8 mouse cellular contexts compared by ENCODE assay signal in genomic region chr6:87810713-87811669, GRCm38 (mm10). TPM values are rescaled to one million over a fixed set of nuclear protein-coding genes. Genes with fewer than 3 reads are reported as not detected.
DNase-seq lines count a peak whose midpoint lies in the region; ATAC-seq and TF ChIP-seq lines count a peak whose summit lies in the region.

No protein-coding gene starts in this region.

- peak; percentile 57 for DNase-seq in T-cell, adult 2 months (ENCODE audit: low spot score)
- DNase-seq in embryo, embryonic 10.5 days (ENCODE audit: low spot score) = peak; percentile 59
- peak; percentile 48 to 68 for DNase-seq in gastrocnemius, postnatal 4 days (ENCODE audit: low spot score in 2 of 2)
- peak; percentile 62 for DNase-seq in limb, embryonic 11.5 days (ENCODE audit: low spot score)
- no peak for DNase-seq in MN1 (ENCODE audit: low spot score)

- H3K27me3 ChIP-seq in intestine, embryonic 15.5 days (replicated peaks) = no peaks in the 10 kb centered on the region
- H3K27me3 ChIP-seq in limb, embryonic 11.5 days (ENCODE audit: control insufficient read depth, insufficient read depth, low read length) = no peaks in the 10 kb centered on the region
- peaks cover 8% of the 10 kb centered on the region; the same call in 1 of the 2 replicates for H3K27me3 ChIP-seq in midbrain, embryonic 12.5 days
- no peaks in the 10 kb centered on the region for H3K27me3 ChIP-seq in small intestine, adult 2 months (ENCODE audit: control insufficient read depth, insufficient read depth, low read length)

- TF ChIP-seq CTCF in small intestine, adult 2 months (IDR thresholded peaks at IDR 0.05; ENCODE audit: extremely low read depth, insufficient read length, insufficient replicate concordance, low read depth, low read length) = no peak

- H3K9ac ChIP-seq in intestine, embryonic 15.5 days = peak overlapping the region; percentile 77
- H3K9ac ChIP-seq in limb, embryonic 11.5 days (ENCODE audit: low read length) = peak overlapping the region; percentile 67
- peak overlapping the region; percentile 78 for H3K9ac ChIP-seq in midbrain, embryonic 12.5 days (replicated peaks)

- no peaks in the 10 kb centered on the region for H3K9me3 ChIP-seq in intestine, embryonic 15.5 days
- H3K9me3 ChIP-seq in limb, embryonic 11.5 days (ENCODE audit: control insufficient read depth, low read length) = no peaks in the 10 kb centered on the region
- no peaks in the 10 kb centered on the region for H3K9me3 ChIP-seq in midbrain, embryonic 12.5 days

- ATAC-seq in intestine, embryonic 15.5 days = peak; percentile 39
- ATAC-seq in limb, embryonic 11.5 days (ENCODE audit: insufficient number of reproducible peaks, low FRiP score, low TSS enrichment, low read depth) = peak; percentile 69
- no peak; the same call in none of the 2 replicates for ATAC-seq in midbrain, embryonic 12.5 days (ENCODE audit: low FRiP score, low read depth)

- peak overlapping the region; percentile 85 for H3K27ac ChIP-seq in intestine, embryonic 15.5 days
- H3K27ac ChIP-seq in limb, embryonic 11.5 days (replicated peaks; ENCODE audit: low read depth, low read length) = peak overlapping the region; percentile 42; the same call in 1 of the 2 replicates
- H3K27ac ChIP-seq in midbrain, embryonic 12.5 days (replicated peaks) = peak overlapping the region; percentile 60
- H3K27ac ChIP-seq in small intestine, adult 2 months (ENCODE audit: insufficient read depth, low read depth, low read length) = peak overlapping the region; percentile 91

- H3K4me3 ChIP-seq in intestine, embryonic 15.5 days (replicated peaks) = peak overlapping the region; percentile 83
- H3K4me3 ChIP-seq in limb, embryonic 11.5 days (ENCODE audit: low read depth, low read length) = peak overlapping the region; percentile 72
- peak overlapping the region; percentile 71 for H3K4me3 ChIP-seq in midbrain, embryonic 12.5 days
- H3K4me3 ChIP-seq in small intestine, adult 2 months (ENCODE audit: low read depth, low read length) = peak overlapping the region; percentile 82

- under 1% methylated on average over 77 of the region's 77 CpGs for WGBS in intestine, embryonic 15.5 days
- under 1% methylated on average over 66 of the region's 77 CpGs for WGBS in limb, embryonic 11.5 days
- under 1% methylated on average over 75 of the region's 77 CpGs for WGBS in midbrain, embryonic 12.5 days
- WGBS in small intestine, adult 2 months = under 1% methylated on average over 77 of the region's 77 CpGs

- TF ChIP-seq POLR2A in small intestine, adult 2 months (IDR thresholded peaks at IDR 0.05; ENCODE audit: low read depth, low read length) = peak; percentile 26; the same call in 1 of the 2 replicates

- peaks cover 23% of the 10 kb centered on the region for H3K4me1 ChIP-seq in intestine, embryonic 15.5 days (replicated peaks)
- no peaks in the 10 kb centered on the region for H3K4me1 ChIP-seq in limb, embryonic 11.5 days (ENCODE audit: control insufficient read depth, insufficient read depth, low read length)
- H3K4me1 ChIP-seq in midbrain, embryonic 12.5 days = peaks cover 21% of the 10 kb centered on the region
- peaks cover 17% of the 10 kb centered on the region for H3K4me1 ChIP-seq in small intestine, adult 2 months (ENCODE audit: control insufficient read depth, insufficient read depth, insufficient read length, low read length)

- peak overlapping the region; percentile 94 for H3K4me2 ChIP-seq in intestine, embryonic 15.5 days (replicated peaks)
- H3K4me2 ChIP-seq in limb, embryonic 11.5 days (ENCODE audit: low read depth, severe bottlenecking) = peak overlapping the region; percentile 90
- H3K4me2 ChIP-seq in midbrain, embryonic 12.5 days (replicated peaks) = peak overlapping the region; percentile 96

- H3K36me3 ChIP-seq in intestine, embryonic 15.5 days = no peaks in the 10 kb centered on the region
- H3K36me3 ChIP-seq in limb, embryonic 11.5 days (ENCODE audit: control insufficient read depth, insufficient read depth, low read length) = no peaks in the 10 kb centered on the region; the same call in none of the 2 replicates
- peaks cover 26% of the 10 kb centered on the region for H3K36me3 ChIP-seq in midbrain, embryonic 12.5 days
- no peaks in the 10 kb centered on the region; the same call in 1 of the 2 replicates for H3K36me3 ChIP-seq in small intestine, adult 2 months (ENCODE audit: control insufficient read depth, insufficient read depth, low read length)

RNA-seq across cellular contexts. Expression of gene Rab43, which starts 1.0 kb away (rescaled TPM):
- 10 to 100 TPM; 21.4 to 25.1 TPM for total RNA-seq in gastrocnemius, postnatal 4 days (2021)
- 11.0 and 12.2 TPM in 2 replicates for polyA plus RNA-seq in intestine, embryonic 15.5 days (2015; fragmentation: Nextera tagmentation; extraction: Ambion mirVana)
- 6.9 and 7.5 TPM in 2 replicates for polyA plus RNA-seq in limb, embryonic 11.5 days (2014; fragmentation: Nextera tagmentation; extraction: Ambion mirVana)
- 10.6 and 11.0 TPM in 2 replicates for polyA plus RNA-seq in midbrain, embryonic 12.5 days (2016; fragmentation: Nextera tagmentation; extraction: Ambion mirVana)
- polyA plus RNA-seq in small intestine, adult 2 months (2012; rRNA removed) = 47.2 and 58.4 TPM in 2 replicates

RNA-seq across cellular contexts. Expression of gene Gm45140, which starts 24.6 kb away (rescaled TPM):
- total RNA-seq in gastrocnemius, postnatal 4 days (2021) = 1 to 10 TPM; 4.1 to 4.2 TPM
- polyA plus RNA-seq in intestine, embryonic 15.5 days (2015; fragmentation: Nextera tagmentation; extraction: Ambion mirVana) = 3.3 and 4.1 TPM in 2 replicates
- 2.8 and 3.5 TPM in 2 replicates for polyA plus RNA-seq in limb, embryonic 11.5 days (2014; fragmentation: Nextera tagmentation; extraction: Ambion mirVana)
- polyA plus RNA-seq in midbrain, embryonic 12.5 days (2016; fragmentation: Nextera tagmentation; extraction: Ambion mirVana) = 2.3 and 2.8 TPM in 2 replicates
- 0.34 and 0.47 TPM in 2 replicates for polyA plus RNA-seq in small intestine, adult 2 months (2012; rRNA removed)

RNA-seq across cellular contexts. Expression of gene Isy1, which starts 27.6 kb away (rescaled TPM):
- 10 to 100 TPM; 25.1 to 28.0 TPM for total RNA-seq in gastrocnemius, postnatal 4 days (2021)
- polyA plus RNA-seq in intestine, embryonic 15.5 days (2015; fragmentation: Nextera tagmentation; extraction: Ambion mirVana) = 50.7 and 58.1 TPM in 2 replicates
- 73.0 and 76.2 TPM in 2 replicates for polyA plus RNA-seq in limb, embryonic 11.5 days (2014; fragmentation: Nextera tagmentation; extraction: Ambion mirVana)
- polyA plus RNA-seq in midbrain, embryonic 12.5 days (2016; fragmentation: Nextera tagmentation; extraction: Ambion mirVana) = 52.5 and 54.2 TPM in 2 replicates
- polyA plus RNA-seq in small intestine, adult 2 months (2012; rRNA removed) = 2.2 and 6.7 TPM in 2 replicates

RNA-seq across cellular contexts. Expression of gene Gp9, which starts 33.1 kb away (rescaled TPM):
- under 1 TPM in 1 of 2 experiments, not detected in 1; 0.32 TPM for total RNA-seq in gastrocnemius, postnatal 4 days (2021)
- polyA plus RNA-seq in intestine, embryonic 15.5 days (2015; fragmentation: Nextera tagmentation; extraction: Ambion mirVana) = 1.4 and 2.2 TPM in 2 replicates
- 2.0 and 4.3 TPM in 2 replicates for polyA plus RNA-seq in limb, embryonic 11.5 days (2014; fragmentation: Nextera tagmentation; extraction: Ambion mirVana)
- polyA plus RNA-seq in midbrain, embryonic 12.5 days (2016; fragmentation: Nextera tagmentation; extraction: Ambion mirVana) = 1.4 and 1.7 TPM in 2 replicates
- 1.7 TPM in 1 of 2 replicates, not detected in the other for polyA plus RNA-seq in small intestine, adult 2 months (2012; rRNA removed)

RNA-seq across cellular contexts. Expression of gene Cnbp, which starts 39.9 kb away (rescaled TPM):
- total RNA-seq in gastrocnemius, postnatal 4 days (2021) = 100 to 1,000 TPM; 469 to 478 TPM
- 991 and 1,100 TPM in 2 replicates for polyA plus RNA-seq in intestine, embryonic 15.5 days (2015; fragmentation: Nextera tagmentation; extraction: Ambion mirVana)
- 1,357 and 1,371 TPM in 2 replicates for polyA plus RNA-seq in limb, embryonic 11.5 days (2014; fragmentation: Nextera tagmentation; extraction: Ambion mirVana)
- 905 and 949 TPM in 2 replicates for polyA plus RNA-seq in midbrain, embryonic 12.5 days (2016; fragmentation: Nextera tagmentation; extraction: Ambion mirVana)
- 63.8 and 77.3 TPM in 2 replicates for polyA plus RNA-seq in small intestine, adult 2 months (2012; rRNA removed)
